Mouse (Mus musculus) layer of hippocampus, postnatal 25 days (tissue): ENCODE measurements around the gene Mon1a. TPM values are rescaled to one million over a fixed set of nuclear protein-coding genes. Genes with fewer than 3 reads are reported as not detected.

Source experiments
- DNase-seq, 2 experiments: peaks; one replicate each; pipeline ENCODE4 v3.0.0; 2022; ENCODE audit warnings: mixed read lengths in 2 of 2, low spot score in 1 of 2; ENCODE audit errors: extremely low spot score in 1 of 2
- total RNA-seq, 2 experiments: library from RNA; stranded (reverse); gene quantifications; 2 replicates each; pipeline ENCODE4 v1.2.3; 2021

Gene Mon1a
- total RNA-seq, 2 experiments from 2014 or later, result 24.4 to 25.1 TPM

GRCm38 (mm10) chr9:107947241-107948194 lies 59.6 kb downstream of the Mon1a start:
- no peak for DNase-seq

- DNase-seq, result no peak
Observed at GRCm38 (mm10) chr9:107949184-107949921, 61.4 kb downstream of the Mon1a start.

- DNase-seq, result no peak
Observed at GRCm38 (mm10) chr9:107949922-107950235, 61.9 kb downstream of the Mon1a start, which contains the start of gene Traip. Gene Traip, plus strand, starts transcription at chr9:107950136.

DNA sequence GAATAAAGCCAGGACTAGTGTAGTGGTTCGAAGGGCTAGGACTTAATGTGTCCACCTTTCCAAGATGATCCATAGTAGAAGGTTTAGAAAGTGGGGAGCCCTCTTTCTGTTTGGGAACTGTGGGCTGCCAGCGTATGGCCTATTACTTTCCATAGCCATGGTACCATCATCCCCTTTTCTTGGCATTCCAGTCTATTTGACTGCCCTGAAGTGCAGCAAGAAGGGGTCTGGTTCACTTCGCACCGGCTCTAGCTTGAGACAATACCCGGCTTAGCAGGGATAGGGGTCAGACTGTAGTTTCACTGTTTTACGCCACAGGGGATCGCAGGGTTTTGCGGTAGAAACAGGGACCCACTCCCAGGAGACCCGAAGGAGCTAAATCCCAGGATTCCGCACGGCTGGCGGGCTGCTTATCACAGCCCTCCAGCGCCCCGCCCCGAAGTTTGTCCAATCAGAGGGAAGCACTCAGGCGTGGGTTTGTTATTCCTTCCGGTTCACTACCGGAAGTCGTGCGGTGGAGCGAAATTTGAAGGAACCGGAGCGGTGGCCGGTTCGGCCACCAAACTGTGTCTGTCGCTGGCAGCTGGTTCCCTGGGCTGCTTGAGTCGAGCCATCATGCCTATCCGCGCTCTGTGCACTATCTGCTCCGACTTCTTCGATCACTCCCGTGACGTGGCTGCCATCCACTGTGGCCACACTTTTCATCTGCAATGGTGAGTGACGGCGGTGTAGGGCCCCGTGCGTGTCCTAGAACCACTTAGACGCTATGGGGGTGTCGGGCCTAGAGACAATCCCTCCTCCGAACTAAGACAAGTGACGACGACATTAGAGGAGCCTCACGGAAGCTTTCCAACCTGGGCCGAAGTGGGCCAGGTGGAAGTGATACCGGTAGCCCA lies 62.8 kb downstream of the Mon1a start:
- DNase-seq, result peak; percentile 74 to 89

Other genes with a start within 250 kb of the Mon1a start
- gene Slc38a3, start 218.6 kb upstream of the Mon1a start, total RNA-seq, result 10 to 100 TPM; 57.8 to 66.2 TPM
- gene Gnat1, start 208.4 kb upstream of the Mon1a start, total RNA-seq, result not detected
- gene Sema3f, start 177.7 kb upstream of the Mon1a start, total RNA-seq, result 1 to 10 TPM; 2.9 to 4.2 TPM
- gene Rbm5, start 117.2 kb upstream of the Mon1a start, total RNA-seq, result 100 to 1,000 TPM; 117 to 159 TPM
- 10 to 100 TPM; 52.3 to 59.6 TPM for gene Rbm6, start 14.9 kb upstream of the Mon1a start, total RNA-seq
- gene Mst1r, start 18.7 kb downstream of the Mon1a start, total RNA-seq, result 1 to 10 TPM; 1.6 to 2.6 TPM
- not detected for gene Actl11, start 40.3 kb downstream of the Mon1a start, total RNA-seq
- 100 to 1,000 TPM; 509 to 559 TPM for gene Camkv, start 47.5 kb downstream of the Mon1a start, total RNA-seq
- 10 to 100 TPM; 17.2 to 19.1 TPM for gene Traip, start 62.0 kb downstream of the Mon1a start, total RNA-seq
- 1 to 10 TPM; 3.8 to 5.2 TPM for gene Uba7, start 87.4 kb downstream of the Mon1a start, total RNA-seq
- 1 to 10 TPM; 1.0 to 1.4 TPM for gene Gm20661, start 94.9 kb downstream of the Mon1a start, total RNA-seq
- 10 to 100 TPM; 12.0 to 13.6 TPM for gene Inka1, start 97.7 kb downstream of the Mon1a start, total RNA-seq
- gene Cdhr4, start 104.3 kb downstream of the Mon1a start, total RNA-seq, result 1 to 10 TPM; 3.3 to 5.3 TPM
- 1 to 10 TPM in 1 of 2 experiments, not detected in 1; 3.5 TPM for gene Gm20662, start 108.2 kb downstream of the Mon1a start, total RNA-seq
- gene Ip6k1, start 114.3 kb downstream of the Mon1a start, total RNA-seq, result 100 to 1,000 TPM; 220 to 228 TPM
- 10 to 100 TPM; 14.5 to 17.2 TPM for gene Gmppb, start 161.1 kb downstream of the Mon1a start, total RNA-seq
- gene Amigo3, start 165.0 kb downstream of the Mon1a start, total RNA-seq, result 1 to 10 TPM; 2.0 to 2.2 TPM
- not detected for gene Mst1, start 192.3 kb downstream of the Mon1a start, total RNA-seq
- 10 to 100 TPM; 95.1 to 97.3 TPM for gene Rnf123, start 195.2 kb downstream of the Mon1a start, total RNA-seq
- 10 to 100 TPM; 32.0 to 32.7 TPM for gene Apeh, start 206.5 kb downstream of the Mon1a start, total RNA-seq